Mouse (Mus musculus): Measurements from ENCODE around the gene Gm21518.
"Not testable (repeated sequence)": the region's sequence is repeated elsewhere in the genome, so short reads cannot be mapped to it uniquely, and the experiment has no call there.

Gm21518 gene

GRCm38 (mm10) chrY:62190566-62190965 lies at the start of gene Gm21518:
TSS of gene Gm21518 (plus strand) at chrY:62190866.
- not testable (repeated sequence) for DNase-seq (ENCODE audit: low spot score in 2 of 2)

Measured in right cerebral cortex, postnatal 36 days (tissue).